Mouse (Mus musculus) liver, embryonic 12.5 days (tissue): ENCODE data around the gene Sde2. TPM values are rescaled to one million over a fixed set of nuclear protein-coding genes. Genes with fewer than 3 reads are reported as not detected.
"Not testable (repeated sequence)": the region's sequence is repeated elsewhere in the genome, so short reads cannot be mapped to it uniquely, and the experiment has no call there.

Experiments used
- ATAC-seq: fragments of 200-750 bp; cut with Nextera tagmentation; 2 replicates; pipeline ENCODE4 v1.8.0; 2017; ENCODE audit warnings: moderate number of reproducible peaks, mild to moderate bottlenecking, moderate library complexity
- H3K27ac ChIP-seq: fragments of 300-500 bp; sonication (generic); 2 replicates; pipeline ENCODE4 v1.5.1; 2016; ENCODE audit warnings: mild to moderate bottlenecking
- H3K27me3 ChIP-seq: fragments of 300-500 bp; sonication (generic); replicated peaks from 2 replicates; pipeline ENCODE4 v1.6.1; 2016; ENCODE audit warnings: mild to moderate bottlenecking, moderate library complexity
- H3K36me3 ChIP-seq: fragments of 300-500 bp; sonication (generic); 2 replicates; pipeline ENCODE4 v1.6.1; 2016; ENCODE audit warnings: mild to moderate bottlenecking, moderate library complexity
- H3K4me1 ChIP-seq: fragments of 300-500 bp; sonication (generic); 2 replicates; pipeline ENCODE4 v1.6.1; 2016
- H3K4me2 ChIP-seq: fragments of 300-500 bp; sonication (generic); 2 replicates; pipeline ENCODE4 v1.6.1; 2016; ENCODE audit warnings: mild to moderate bottlenecking, moderate library complexity
- H3K4me3 ChIP-seq: fragments of 300-500 bp; sonication (generic); 2 replicates; pipeline ENCODE4 v1.5.1; 2016; ENCODE audit warnings: mild to moderate bottlenecking, moderate library complexity
- H3K9ac ChIP-seq: fragments of 300-500 bp; sonication (generic); 2 replicates; pipeline ENCODE4 v1.6.1; 2016; ENCODE audit warnings: mild to moderate bottlenecking, moderate library complexity
- H3K9me3 ChIP-seq: fragments of 300-500 bp; sonication (generic); replicated peaks from 2 replicates; pipeline ENCODE4 v1.6.1; 2016; ENCODE audit warnings: mild to moderate bottlenecking, moderate library complexity
- WGBS: fragments of 180-500 bp; shearing (Covaris S2); methylation state at CpG from one replicate; pipeline ENCODE4 v1.1.7; 2016; ENCODE audit not compliant: insufficient replicate concordance; 5-methylcytosine and 5-hydroxymethylcytosine counted together
- polyA plus RNA-seq: library from polyadenylated mRNA; unstranded; fragments of >200 nt; fragmentation: Nextera tagmentation; extraction: Ambion mirVana; gene quantifications from 2 replicates; pipeline ENCODE4 v1.2.1, GENCODE M21; 2016

Gene Sde2
- polyA plus RNA-seq, 1 experiment from 2014 or later: 39.2 TPM

- H3K27me3 ChIP-seq, H3K9me3 ChIP-seq, H3K36me3 ChIP-seq, H3K4me3 ChIP-seq, H3K9ac ChIP-seq, ATAC-seq, H3K4me2 ChIP-seq, H3K27ac ChIP-seq: not testable (repeated sequence)
- peaks cover 39% of the 10 kb centered on the region for H3K4me1 ChIP-seq
- 88% methylated on average over 5 of the region's 8 CpGs for WGBS
Measured at GRCm38 (mm10) chr1:180836467-180836866, 14.5 kb upstream of the Sde2 start.

GRCm38 (mm10) chr1:180837186-180837585 lies 13.7 kb upstream of the Sde2 start:
- no peaks in the 10 kb centered on the region for H3K9me3 ChIP-seq
- H3K4me2 ChIP-seq: no peak overlapping the region
- no peak for ATAC-seq
- H3K4me3 ChIP-seq: no peak overlapping the region
- 79% methylated on average over 5 of the region's 5 CpGs for WGBS
- H3K36me3 ChIP-seq: no peaks in the 10 kb centered on the region
- H3K27ac ChIP-seq: no peak overlapping the region
- peaks cover 39% of the 10 kb centered on the region for H3K4me1 ChIP-seq
- H3K27me3 ChIP-seq: no peaks in the 10 kb centered on the region; the same call in 1 of the 2 replicates
- H3K9ac ChIP-seq: no peak overlapping the region

- Histone ChIP-seq H3K9me3 (no peaks in the 10 kb centered on the region), H3K36me3 (no peaks in the 10 kb centered on the region), H3K4me2 (no peak overlapping the region), H3K4me3 (no peak overlapping the region), H3K27ac (no peak overlapping the region; the same call in none of the 2 replicates), H3K27me3 (no peaks in the 10 kb centered on the region; the same call in 1 of the 2 replicates), H3K9ac (no peak overlapping the region), H3K4me1 (peaks cover 39% of the 10 kb centered on the region)
- no peak for ATAC-seq
- 59% methylated on average over 6 of the region's 6 CpGs for WGBS
Measured at GRCm38 (mm10) chr1:180838014-180838413, 12.9 kb upstream of the Sde2 start.

- Histone ChIP-seq H3K36me3 (no peaks in the 10 kb centered on the region), H3K4me2 (no peak overlapping the region), H3K27me3 (no peaks in the 10 kb centered on the region; the same call in 1 of the 2 replicates), H3K4me1 (peaks cover 39% of the 10 kb centered on the region), H3K4me3 (no peak overlapping the region), H3K27ac (no peak overlapping the region), H3K9me3 (no peaks in the 10 kb centered on the region), H3K9ac (no peak overlapping the region)
- WGBS: 73% methylated on average over 8 of the region's 8 CpGs
- no peak for ATAC-seq
Measured at GRCm38 (mm10) chr1:180839201-180839910, 11.6 kb upstream of the Sde2 start.

- no peak for ATAC-seq
- Histone ChIP-seq H3K9me3 (no peaks in the 10 kb centered on the region), H3K27ac (no peak overlapping the region), H3K4me3 (no peak overlapping the region), H3K9ac (no peak overlapping the region), H3K36me3 (no peaks in the 10 kb centered on the region), H3K27me3 (no peaks in the 10 kb centered on the region; the same call in 1 of the 2 replicates), H3K4me2 (no peak overlapping the region), H3K4me1 (peaks cover 33% of the 10 kb centered on the region)
- 80% methylated on average over 8 of the region's 8 CpGs for WGBS
Measured at GRCm38 (mm10) chr1:180841561-180842300, 9.2 kb upstream of the Sde2 start.

- peak; percentile 72 for ATAC-seq
- H3K36me3 ChIP-seq: peaks cover 6% of the 10 kb centered on the region
- H3K4me2 ChIP-seq: peak overlapping the region; percentile 84
- H3K4me1 ChIP-seq: peaks cover 51% of the 10 kb centered on the region
- peak overlapping the region; percentile 80 for H3K9ac ChIP-seq
- WGBS: 3% methylated on average over 9 of the region's 9 CpGs
- H3K27me3 ChIP-seq: no peaks in the 10 kb centered on the region
- peak overlapping the region; percentile 49 for H3K4me3 ChIP-seq
- no peaks in the 10 kb centered on the region for H3K9me3 ChIP-seq
- peak overlapping the region; percentile 99 for H3K27ac ChIP-seq
Measured at GRCm38 (mm10) chr1:180848114-180848510, 2.8 kb upstream of the Sde2 start.

- peak overlapping the region; percentile 99 for H3K27ac ChIP-seq
- no peaks in the 10 kb centered on the region for H3K27me3 ChIP-seq
- peaks cover 56% of the 10 kb centered on the region for H3K4me1 ChIP-seq
- H3K36me3 ChIP-seq: peaks cover 12% of the 10 kb centered on the region
- 8% methylated on average over 11 of the region's 11 CpGs for WGBS
- ATAC-seq: peak; percentile 2; the same call in 1 of the 2 replicates
- H3K9ac ChIP-seq: peak overlapping the region; percentile 80
- peak overlapping the region; percentile 84 for H3K4me2 ChIP-seq
- peak overlapping the region; percentile 49 for H3K4me3 ChIP-seq
- no peaks in the 10 kb centered on the region for H3K9me3 ChIP-seq
Measured at GRCm38 (mm10) chr1:180848511-180849241, 2.3 kb upstream of the Sde2 start.

GRCm38 (mm10) chr1:180849701-180850301 lies 1.1 kb upstream of the Sde2 start:
- H3K4me1 ChIP-seq: peaks cover 64% of the 10 kb centered on the region
- ATAC-seq: no peak
- 32% methylated on average over 11 of the region's 11 CpGs for WGBS
- no peaks in the 10 kb centered on the region for H3K27me3 ChIP-seq
- peak overlapping the region; percentile 80 for H3K9ac ChIP-seq
- H3K36me3 ChIP-seq: peaks cover 18% of the 10 kb centered on the region
- H3K27ac ChIP-seq: peak overlapping the region; percentile 99
- H3K9me3 ChIP-seq: no peaks in the 10 kb centered on the region
- H3K4me3 ChIP-seq: peak overlapping the region; percentile 55
- H3K4me2 ChIP-seq: peak overlapping the region; percentile 84

- Histone ChIP-seq H3K4me3 (no peak overlapping the region), H3K27ac (peak overlapping the region; percentile 34; the same call in 1 of the 2 replicates), H3K9ac (no peak overlapping the region), H3K36me3 (peaks cover 93% of the 10 kb centered on the region), H3K4me2 (no peak overlapping the region), H3K27me3 (no peaks in the 10 kb centered on the region), H3K4me1 (peaks cover 69% of the 10 kb centered on the region), H3K9me3 (no peaks in the 10 kb centered on the region)
- no peak for ATAC-seq
Measured at GRCm38 (mm10) chr1:180858763-180859162, 7.8 kb downstream of the Sde2 start.

- 45% methylated on average over 6 of the region's 6 CpGs for WGBS
- Histone ChIP-seq H3K36me3 (peaks cover 98% of the 10 kb centered on the region), H3K27ac (peak overlapping the region; percentile 12; the same call in 1 of the 2 replicates), H3K4me1 (peaks cover 66% of the 10 kb centered on the region), H3K27me3 (no peaks in the 10 kb centered on the region), H3K4me3 (no peak overlapping the region), H3K9me3 (no peaks in the 10 kb centered on the region), H3K4me2 (peak overlapping the region; percentile 8), H3K9ac (no peak overlapping the region)
- peak; percentile 70 for ATAC-seq
Measured at GRCm38 (mm10) chr1:180860030-180860429, 9.1 kb downstream of the Sde2 start.

- Histone ChIP-seq H3K27ac (peak overlapping the region; percentile 52), H3K4me3 (no peak overlapping the region), H3K36me3 (peaks cover 98% of the 10 kb centered on the region), H3K27me3 (no peaks in the 10 kb centered on the region), H3K9me3 (no peaks in the 10 kb centered on the region), H3K4me1 (peaks cover 39% of the 10 kb centered on the region), H3K4me2 (no peak overlapping the region), H3K9ac (no peak overlapping the region)
- WGBS: 8% methylated on average over 1 of the region's 1 CpGs
- 0 out of 2 replicates have a peak, but pooled peaks have one; percentile 24 for ATAC-seq
Measured at GRCm38 (mm10) chr1:180863606-180864005, 12.7 kb downstream of the Sde2 start.
